Mouse (Mus musculus) telencephalon, adult 2 months (tissue): ENCODE results near the gene Arhgap10.

ENCODE experiments used
- DNase-seq: peaks from one replicate; pipeline ENCODE4 v3.0.0-alpha.2; 2011; ENCODE audit warnings: low read depth, low spot score

Gene Arhgap10

DNA sequence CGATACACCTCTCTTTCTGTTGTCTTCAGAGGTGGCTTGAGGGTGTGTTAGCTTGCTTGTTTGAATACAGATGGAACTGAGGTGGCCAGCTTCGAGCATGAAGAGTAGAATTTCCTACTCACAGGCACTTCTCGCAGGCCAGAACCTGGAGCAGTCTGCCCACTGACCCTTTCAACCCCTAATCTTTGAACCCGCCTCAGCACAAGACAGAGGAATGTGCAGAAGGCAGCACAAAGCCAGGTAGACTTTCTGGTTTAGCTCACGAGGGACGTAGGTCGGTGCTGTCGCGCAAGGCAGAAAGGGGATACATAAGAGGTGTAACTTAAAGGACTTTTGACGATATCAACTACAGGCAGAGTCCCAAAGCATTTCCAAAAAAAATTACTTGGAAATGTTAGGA lies 908 bp downstream of the Arhgap10 start:
- DNase-seq = no peak

DNA sequence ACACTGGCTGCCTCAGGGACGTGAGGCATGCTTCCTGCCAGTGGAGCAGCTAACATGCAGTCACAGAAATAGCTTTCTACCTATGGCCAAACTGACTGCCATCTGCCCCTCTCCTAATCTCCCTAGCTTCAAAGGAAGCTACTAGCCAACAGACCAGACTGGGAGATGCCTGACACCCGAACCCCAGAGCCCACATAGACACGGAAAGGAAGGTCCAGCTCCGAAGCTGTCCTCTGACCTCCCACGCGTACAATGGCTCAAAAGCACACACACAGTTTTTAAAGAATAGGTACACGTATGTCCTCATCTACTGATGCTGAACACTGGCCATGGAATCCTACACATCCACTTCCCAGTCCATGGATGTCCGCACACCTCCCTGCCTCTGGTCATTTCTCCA lies 2.0 kb downstream of the Arhgap10 start:
- DNase-seq = no peak

DNA sequence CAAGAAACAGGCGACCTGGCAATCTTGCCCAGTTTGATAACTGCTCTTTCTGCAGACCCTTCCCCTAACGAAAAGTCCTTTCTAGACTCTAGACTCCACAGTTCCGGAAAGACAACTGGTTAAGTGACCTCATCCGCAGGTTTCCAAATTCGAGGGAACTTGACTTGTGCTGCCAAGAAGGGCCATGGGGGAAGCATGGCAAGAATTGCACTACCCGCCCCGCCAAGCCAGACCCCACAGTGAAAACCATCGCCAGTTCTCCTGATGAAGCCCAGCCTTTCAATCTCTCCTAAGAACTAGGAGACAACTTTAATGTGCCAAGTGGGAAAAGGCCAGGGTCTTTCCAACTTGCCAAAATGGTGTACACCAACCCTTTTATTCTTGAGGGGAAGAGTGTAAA lies 2.6 kb downstream of the Arhgap10 start:
- DNase-seq = no peak

DNA sequence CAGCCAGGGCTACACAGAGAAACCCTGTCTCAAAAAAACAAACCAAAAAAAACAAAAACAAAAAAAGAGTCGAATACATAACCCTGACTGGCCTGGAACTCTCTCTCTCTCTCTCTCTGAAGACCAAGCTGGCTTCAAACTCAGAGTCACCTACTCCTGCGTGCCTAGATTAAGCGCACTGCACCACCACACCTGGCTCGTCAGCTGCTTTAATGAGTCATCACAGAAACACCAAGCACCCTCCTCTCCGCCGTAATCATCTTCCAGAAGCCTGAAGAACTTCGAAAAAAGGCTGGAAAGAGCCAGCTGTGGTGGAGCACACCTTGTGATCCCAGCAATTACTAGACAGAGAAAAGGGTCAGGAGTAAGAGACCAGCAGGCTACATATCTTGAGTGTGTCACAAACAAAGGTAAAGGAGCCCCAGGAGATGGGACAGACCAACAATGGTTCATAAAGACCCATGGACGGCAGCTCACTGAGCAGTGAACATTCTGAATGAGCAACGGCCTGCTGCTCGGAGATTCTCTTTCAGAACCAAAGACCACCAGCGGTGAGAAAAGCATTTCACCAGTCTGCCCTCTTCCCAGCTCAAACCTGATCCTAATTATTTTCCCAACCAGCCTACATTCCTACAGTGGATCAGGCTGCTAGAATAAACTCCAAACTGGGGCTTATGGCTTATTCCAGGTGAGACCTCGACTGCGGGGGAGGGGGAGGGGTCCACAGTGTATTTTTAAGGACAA lies 5.8 kb downstream of the Arhgap10 start:
- DNase-seq = no peak

DNA sequence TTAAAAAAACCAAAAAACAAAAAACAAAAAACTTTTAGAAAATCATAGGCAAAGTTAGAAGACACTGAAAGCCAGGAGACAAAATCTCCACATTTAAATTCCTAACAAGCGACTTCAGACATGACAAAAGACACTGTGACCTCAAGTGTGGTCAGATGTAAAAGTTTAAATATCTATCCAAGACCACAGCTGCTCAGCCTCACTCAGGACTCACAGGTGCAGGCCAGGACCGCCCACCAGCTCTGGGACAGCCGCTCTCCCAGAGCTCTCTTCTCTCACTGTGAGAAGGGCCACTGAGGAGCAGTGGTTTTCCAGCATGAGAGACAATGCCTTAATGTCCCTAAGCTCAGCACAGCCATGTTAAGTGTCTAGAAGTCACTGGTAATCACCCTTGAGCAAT lies 7.3 kb downstream of the Arhgap10 start:
- no peak for DNase-seq

DNA sequence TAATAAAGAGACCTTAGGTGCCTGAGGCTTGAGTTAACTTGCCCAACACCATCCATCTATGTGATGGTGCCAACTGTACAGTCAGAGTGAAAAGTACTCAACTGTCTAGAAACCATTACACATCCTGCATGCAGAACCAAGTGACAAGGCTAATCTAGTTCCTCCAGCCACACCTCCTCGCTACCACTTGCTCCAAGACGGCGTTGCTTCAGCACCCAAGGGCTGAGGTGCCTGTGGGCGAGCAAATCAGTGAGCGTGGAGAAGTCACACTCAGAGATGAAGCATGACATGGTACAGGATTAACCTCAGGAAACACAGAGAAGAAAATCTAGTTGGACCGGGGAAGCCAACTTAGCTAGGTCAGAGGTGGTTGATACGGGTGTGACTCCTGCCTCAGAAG lies 8.7 kb downstream of the Arhgap10 start:
- no peak for DNase-seq

DNA sequence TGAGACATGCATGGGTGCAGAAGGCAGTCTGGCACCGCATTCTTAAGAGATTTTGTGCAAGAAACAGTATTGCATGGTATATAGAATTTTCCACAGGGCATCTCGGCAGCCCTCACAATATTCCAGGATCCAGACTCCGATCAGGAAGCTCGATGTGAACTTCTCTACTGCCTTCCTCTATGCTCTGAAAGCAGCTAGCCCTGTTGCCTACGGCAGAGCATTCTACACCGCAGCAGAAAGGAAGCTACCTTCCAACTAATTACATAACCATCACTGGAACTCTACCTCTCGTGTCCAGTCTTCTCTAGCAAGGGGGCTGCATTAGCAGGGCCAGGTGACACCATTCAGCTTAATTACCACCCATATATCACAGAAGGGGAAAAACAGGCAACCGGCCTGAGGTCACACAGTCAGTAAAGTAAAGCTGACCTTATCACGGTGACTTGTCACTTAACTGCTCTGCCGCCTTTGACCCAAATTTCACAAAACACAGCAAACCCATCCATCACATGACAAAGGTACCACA lies 10.2 kb downstream of the Arhgap10 start:
- no peak for DNase-seq

DNA sequence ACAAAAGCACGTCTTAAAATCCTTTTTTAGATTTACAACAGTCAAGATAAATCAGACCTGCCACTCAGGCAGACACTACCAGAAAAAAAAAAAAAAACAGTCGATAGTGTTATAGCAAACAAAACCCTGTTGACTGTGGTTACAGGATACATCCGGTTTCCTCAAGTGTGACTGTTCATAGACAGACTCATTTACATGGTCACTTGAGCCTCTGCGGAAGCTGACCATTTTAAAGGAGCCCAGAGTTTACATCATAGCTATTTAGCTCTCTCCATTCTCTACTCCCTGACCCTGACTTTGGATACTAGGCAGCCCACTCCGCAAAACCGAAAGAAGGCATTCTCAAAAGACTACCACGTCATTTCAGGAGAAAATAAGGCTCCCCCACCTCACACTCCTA lies 11.2 kb downstream of the Arhgap10 start:
- no peak for DNase-seq

DNA sequence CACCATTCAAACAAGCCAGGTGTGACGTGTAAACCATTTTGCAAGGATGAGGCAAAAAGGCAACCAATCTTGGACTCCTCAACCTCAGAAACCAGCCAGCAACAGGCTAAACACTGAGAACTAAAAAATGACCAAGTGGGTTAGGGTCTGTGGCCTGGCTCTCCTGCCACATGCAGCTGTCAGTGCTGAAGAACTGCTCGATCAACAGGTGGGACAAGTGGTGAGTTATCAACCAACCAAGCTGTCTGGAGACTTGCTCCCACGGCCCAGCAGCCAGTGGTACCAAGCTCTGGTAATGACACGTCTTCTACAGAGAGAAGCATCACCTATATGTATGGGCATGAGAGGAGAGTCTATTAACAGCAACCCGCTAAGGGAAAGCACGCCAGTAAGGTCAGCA lies 15.2 kb downstream of the Arhgap10 start:
- DNase-seq = no peak

DNA sequence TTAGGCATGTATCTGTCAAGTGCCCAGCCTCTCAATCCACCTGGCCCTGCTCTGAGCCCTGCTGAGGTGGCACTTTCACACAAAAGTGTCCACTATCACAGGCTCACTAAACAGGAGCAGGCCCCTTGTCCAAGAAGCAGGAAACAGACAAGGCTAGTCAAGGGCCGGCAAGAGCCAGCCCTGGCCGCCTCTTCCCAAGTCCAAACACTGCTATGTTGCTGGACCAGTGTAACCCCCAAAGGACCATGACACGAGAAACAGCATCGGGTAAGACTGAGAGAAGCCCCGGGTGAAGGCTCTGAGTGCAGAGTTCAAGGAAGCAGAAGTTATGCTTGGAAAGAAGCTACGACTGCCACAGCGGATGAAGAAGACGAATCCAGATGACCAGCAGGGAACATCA lies 16.6 kb downstream of the Arhgap10 start:
- no peak for DNase-seq

DNA sequence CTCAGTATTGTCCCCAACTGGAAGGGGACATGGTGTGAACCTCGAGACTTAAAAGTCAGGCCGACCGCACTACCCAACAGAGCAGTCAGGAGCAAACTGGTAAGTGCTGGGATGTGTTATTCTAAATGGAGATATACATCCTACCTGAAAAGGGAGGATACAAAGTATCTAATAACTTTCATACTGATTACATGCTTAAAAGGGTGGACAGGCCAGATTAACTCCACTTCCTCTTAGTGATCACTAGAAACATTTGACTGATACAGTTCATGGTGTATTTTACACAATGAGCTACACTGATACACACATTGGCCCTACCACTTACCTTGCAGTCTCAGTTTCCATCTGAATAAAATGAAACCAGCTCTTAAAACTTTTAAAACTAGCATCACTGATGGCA lies 17.5 kb downstream of the Arhgap10 start:
- DNase-seq = no peak

DNA sequence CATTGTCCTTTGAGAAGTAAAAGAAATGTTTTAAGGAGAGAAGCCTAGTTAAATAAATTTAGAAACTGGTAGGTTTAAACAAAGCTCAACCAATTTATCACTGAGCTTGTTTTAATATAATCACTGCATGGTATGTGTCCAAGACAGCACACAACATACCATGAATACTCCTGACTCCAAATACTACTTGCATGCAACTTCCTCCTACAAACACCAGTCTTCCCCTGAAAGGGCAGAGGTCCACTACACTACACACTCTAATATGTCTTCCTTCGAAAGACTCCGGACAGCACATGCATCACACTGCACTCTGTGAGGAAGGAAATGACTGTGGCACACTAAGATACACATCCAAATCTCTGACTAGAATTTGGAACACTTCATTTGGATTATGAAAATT lies 20.3 kb downstream of the Arhgap10 start:
- no peak for DNase-seq

DNA sequence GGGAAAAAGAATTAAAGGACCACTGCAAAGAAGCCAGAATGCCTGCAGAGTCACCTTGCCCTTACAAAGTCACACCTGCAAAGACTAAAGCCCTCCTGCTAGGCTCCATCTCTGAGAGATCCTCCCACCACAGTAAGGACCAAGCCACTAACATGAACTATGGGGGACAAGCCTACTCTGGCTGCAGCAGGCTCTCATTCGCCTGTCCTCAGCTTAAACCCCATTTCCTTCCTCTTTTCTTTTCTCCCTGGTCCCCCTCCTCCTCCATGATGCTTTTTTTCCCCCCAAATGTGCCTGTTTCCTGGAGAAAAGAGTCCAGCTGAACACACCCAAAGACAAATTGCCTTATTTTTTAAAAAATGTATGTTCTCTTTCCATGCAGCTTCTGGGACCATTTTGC lies 21.5 kb downstream of the Arhgap10 start:
- DNase-seq = no peak

DNA sequence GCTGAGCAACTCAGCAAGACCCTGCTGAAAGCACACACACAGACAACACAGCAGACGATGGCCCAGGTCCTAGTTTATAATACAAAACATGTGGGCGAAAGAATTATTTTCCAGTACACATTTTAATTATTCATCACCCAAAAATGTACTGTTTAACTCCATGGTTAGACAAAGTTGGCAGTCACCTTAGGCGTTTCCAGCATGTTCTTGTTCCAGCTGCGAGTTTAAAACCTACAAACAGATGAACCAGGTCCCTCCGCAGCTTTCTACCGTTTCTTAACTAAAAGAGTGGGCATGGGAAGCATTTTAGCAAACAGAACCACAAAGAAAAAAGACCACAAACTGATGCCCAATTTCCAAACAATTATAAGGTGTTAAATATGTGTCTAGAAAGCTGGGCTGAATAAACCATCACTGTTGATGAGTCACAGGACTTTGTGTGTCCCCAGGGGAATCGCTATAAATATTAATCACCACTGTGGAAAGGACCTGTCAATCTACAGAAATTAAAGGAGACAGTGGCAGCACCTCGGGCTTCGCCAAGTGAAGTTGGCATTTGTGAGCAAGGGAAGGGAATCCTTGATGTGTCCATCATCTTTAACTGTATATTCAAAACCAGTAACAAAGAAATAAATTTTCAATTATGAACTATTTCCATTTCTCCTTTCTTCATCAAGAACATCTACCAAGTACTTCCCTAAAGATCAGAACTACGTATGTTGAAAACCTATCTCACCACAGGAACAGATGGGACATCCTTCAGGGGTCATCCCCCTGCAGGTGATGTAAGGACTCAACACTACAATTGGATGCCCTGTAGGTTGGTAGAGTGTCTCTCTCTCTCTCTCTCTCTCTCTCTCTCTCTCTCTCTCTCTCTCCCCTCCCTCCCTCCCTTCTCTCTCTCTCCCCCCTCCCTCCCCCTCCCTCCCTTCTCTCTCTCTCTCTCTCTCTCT lies 23.1 kb downstream of the Arhgap10 start:
- DNase-seq = no peak

DNA sequence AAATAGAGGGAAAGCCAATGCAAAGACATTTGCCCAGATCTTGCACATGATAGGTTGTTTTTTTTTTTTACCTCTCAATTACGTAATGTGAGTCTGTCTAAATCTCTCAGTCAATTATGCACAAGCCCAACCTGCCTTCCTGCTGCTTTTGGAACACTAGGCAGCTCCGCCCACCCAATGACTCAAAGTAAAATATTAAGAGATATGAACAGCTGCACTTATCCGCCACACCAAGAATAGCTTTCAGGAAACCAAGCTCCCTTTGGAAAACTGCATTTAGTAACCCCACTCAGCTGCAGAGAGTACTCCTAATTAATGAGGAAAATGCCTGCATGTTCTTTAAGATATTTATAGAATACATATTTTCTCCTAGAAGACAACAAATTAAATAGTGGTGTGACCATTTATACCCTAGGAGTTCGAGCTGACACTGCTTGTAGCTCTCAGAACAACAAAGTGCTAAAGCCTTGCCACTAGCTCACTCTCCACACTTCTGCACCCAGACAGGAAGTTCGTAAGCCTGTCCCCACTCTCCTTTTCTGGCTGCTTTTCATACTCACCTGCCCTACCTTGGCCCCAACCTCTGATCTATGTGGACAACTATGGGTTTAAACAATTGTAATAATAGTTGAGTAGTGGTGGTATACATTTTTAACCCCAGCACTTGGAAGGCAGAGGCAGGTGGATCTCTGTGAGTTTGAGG lies 25.2 kb downstream of the Arhgap10 start:
- DNase-seq = peak; percentile 84

DNA sequence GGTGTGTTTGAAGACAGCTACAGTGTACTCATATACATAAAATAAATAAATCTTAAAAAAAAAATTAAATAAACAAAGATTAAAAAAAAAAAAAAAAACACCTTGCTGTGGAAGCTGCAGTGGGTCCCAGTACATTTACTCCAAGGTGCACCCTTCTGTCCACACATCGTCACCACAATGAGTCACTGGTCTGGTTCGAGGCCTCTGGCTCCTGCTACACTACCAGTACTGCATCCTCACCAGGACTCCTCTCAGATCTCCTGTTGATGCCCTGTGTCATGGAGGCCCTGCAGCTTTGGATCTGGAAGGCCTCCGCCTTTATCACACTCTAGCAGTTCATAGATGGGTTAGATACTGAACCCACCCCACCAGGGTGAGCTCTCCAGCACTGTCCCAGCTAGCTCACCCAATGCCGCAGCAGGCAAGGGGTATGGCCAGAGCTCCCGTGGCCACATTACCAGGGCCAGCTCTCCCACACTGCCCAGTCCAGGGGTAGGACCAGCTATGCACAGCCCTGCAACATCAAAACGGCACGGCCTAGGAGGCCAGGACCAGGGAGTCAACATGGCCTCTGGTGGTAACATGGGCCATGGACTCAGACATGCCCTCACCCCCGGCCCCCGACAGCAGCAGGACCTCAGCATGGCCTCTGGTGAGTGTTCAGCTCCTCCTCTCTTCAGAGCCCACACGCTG lies 26.4 kb downstream of the Arhgap10 start:
- DNase-seq = no peak

DNA sequence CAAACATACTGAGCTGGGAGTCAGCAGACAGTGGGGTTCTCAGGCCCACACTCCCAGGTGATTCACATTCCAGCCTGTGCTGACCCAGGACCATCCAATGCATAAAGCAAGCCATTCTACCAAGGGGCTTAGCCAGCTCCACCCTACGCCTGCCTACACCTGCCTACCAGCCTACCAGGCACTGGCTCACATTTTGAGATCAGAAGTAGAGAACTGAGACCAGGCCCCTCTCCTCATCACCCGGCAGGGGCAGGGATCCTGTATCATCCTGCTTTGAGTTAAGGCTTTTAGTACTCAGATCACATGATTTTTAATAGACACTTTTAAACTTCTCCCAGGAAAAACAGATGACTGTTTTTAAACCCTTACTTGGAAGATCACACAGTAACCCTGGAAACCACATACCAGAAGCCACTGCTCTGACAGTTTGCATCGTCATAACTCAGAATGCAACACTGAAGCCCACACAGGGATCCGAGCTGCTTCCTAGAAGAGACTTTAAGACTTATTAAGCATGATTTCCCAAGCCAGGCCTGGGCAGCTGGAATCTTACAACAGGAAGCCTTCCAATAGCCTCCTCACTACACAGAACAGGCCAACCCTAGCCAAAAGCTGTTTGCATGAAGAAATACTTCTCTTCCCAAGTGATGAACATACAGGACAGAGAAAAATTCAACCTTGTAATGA lies 27.5 kb downstream of the Arhgap10 start:
- peak; percentile 85 for DNase-seq

DNA sequence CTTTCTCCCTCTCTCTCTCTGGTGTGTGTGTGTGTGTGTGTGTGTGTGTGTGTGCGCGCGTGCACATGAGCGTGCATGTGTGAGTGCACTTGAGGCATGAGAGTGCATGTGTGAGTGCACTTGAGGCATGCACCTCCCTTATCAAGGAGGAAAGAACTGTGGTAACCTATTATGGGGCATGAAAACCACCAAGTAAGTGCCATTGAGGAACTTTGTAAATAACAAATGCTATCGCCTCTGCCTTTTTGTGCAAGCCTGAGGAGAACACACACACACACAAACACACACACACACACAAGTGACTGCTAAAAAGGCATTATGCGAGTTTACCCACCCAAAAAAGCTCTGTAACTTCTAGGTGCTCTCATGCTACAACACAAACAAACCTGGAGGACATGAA lies 28.5 kb downstream of the Arhgap10 start:
- no peak for DNase-seq

DNA sequence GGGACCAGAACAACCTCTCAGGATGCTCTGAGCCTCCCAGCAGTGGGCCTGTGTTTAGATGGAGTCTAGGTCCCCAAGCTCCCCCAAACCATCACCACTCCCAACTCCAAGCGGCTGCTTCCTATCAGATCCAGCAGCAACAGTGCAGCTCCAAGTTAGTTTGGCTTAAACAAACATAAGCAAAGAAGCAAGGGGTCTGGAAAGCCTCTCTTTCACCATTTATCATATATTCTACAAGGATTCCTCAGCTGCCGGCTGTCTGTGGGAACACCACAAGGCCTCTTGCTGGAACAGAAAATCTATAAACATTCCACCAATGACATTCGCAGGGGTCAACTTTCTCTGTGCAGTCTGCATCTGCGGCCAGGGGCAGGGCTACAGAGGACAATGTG lies 29.5 kb downstream of the Arhgap10 start:
- DNase-seq = no peak

DNA sequence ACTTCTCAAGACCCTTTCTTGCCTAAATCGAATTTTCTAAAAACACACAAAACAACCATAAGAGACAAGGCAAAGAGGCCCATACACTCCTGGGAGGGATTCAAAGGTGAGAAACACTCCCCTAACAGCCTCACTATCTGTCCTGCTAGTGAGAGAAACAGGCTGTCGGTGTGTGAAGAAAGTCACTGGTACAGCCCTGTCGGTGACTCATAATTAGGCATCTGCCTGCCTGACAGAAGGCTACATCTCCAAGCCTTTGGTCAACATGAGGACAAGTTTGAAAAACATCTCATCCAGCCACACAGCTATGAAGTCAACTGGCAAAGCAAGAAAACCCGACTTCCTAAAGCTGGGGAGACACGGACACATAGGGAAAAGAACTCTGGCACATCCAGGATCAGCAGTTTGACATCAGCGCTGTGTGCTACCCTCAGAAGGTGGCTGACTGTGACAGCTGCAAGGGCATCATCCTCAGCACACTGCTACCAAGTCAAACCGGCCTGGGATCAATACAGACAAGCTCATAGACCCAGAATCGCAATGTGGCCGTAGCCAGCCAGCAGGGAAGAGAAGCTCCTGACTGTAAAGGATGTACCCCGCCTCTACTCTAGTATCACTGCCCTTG lies 30.1 kb downstream of the Arhgap10 start:
- DNase-seq = no peak
